Mouse (Mus musculus) midbrain, embryonic 16.5 days (tissue): ENCODE measurements around the gene Trim33. TPM values are rescaled to one million over a fixed set of nuclear protein-coding genes. Genes with fewer than 3 reads are reported as not detected.

Experiments
- ATAC-seq: fragments of 200-750 bp; cut with Nextera tagmentation; 2 replicates; pipeline ENCODE4 v1.8.0; 2017; ENCODE audit warnings: moderate TSS enrichment
- H3K27ac ChIP-seq: fragments of 300-500 bp; sonication (generic); 2 replicates; pipeline ENCODE4 v1.5.1; 2014; ENCODE audit warnings: mild to moderate bottlenecking, low read length, mixed read lengths
- H3K27me3 ChIP-seq: fragments of 300-500 bp; sonication (generic); 2 replicates; pipeline ENCODE4 v1.6.1; 2014; ENCODE audit warnings: low read depth, low read length, mixed read lengths; ENCODE audit not compliant: control insufficient read depth, insufficient read depth
- H3K36me3 ChIP-seq: fragments of 300-500 bp; sonication (generic); 2 replicates; pipeline ENCODE4 v1.6.1; 2014; ENCODE audit warnings: mild to moderate bottlenecking, low read length, moderate library complexity, mixed read lengths; ENCODE audit not compliant: control insufficient read depth, insufficient read depth
- H3K4me1 ChIP-seq: fragments of 300-500 bp; sonication (generic); 2 replicates; pipeline ENCODE4 v1.6.1; 2014; ENCODE audit warnings: mild to moderate bottlenecking, low read length, mixed read lengths; ENCODE audit not compliant: control insufficient read depth, insufficient read depth
- H3K4me2 ChIP-seq: fragments of 300-500 bp; sonication (generic); 2 replicates; pipeline ENCODE4 v1.6.1; 2014; ENCODE audit warnings: mild to moderate bottlenecking, low read length, mixed read lengths
- H3K4me3 ChIP-seq: fragments of 300-500 bp; sonication (generic); 2 replicates; pipeline ENCODE4 v1.5.1; 2014; ENCODE audit warnings: low read depth, mild to moderate bottlenecking, low read length, moderate library complexity, mixed read lengths
- H3K9ac ChIP-seq: fragments of 300-500 bp; sonication (generic); 2 replicates; pipeline ENCODE4 v1.6.1; 2014; ENCODE audit warnings: low read depth, low read length, mixed read lengths
- H3K9me3 ChIP-seq: fragments of 300-500 bp; sonication (generic); replicated peaks from 2 replicates; pipeline ENCODE4 v1.6.1; 2014; ENCODE audit warnings: mild to moderate bottlenecking, low read length, mixed read lengths; ENCODE audit not compliant: control insufficient read depth, poor library complexity, severe bottlenecking
- WGBS: fragments of 180-500 bp; shearing (Covaris S2); extraction: QIAGEN DNeasy Blood & Tissue Kit; methylation state at CpG from one replicate; pipeline ENCODE4 v1.1.7; 2014; 5-methylcytosine and 5-hydroxymethylcytosine counted together
- polyA plus RNA-seq: library from polyadenylated mRNA; unstranded; fragments of >200 nt; fragmentation: Nextera tagmentation; extraction: Ambion mirVana; gene quantifications from 2 replicates; pipeline ENCODE4 v1.2.1, GENCODE M21; 2015

Trim33 gene
- polyA plus RNA-seq, 1 experiment from 2014 or later, result 32.0 TPM

DNA sequence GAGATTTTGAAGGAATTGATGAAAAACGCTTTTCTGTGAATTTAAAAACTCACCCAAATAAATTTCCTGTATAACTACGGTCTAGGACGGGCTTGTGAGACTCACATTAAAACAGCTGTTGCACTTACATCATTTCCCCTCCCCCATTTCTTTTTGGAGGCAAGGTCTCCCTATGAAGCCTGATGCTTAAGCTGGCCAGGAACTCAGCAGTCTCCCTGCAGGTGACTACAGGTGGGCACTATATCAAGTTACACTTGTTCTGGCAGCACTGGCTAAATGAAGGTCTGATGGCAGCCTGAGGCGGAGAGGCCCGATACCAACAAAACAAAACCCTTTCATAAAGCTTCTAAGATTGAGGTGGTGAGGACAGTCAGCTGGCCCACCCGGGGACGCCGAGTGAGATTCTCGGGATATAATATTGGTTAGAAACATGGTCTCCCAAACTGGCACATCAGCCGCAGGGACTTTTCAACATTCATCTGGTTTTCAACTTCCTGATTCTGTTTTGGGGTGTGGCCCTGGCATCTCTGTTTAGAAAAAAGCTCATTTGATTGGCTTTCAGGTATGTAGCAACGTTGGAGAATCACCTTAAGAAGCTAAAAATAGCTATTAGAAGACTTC lies 422 bp upstream of the Trim33 start:
- Histone ChIP-seq H3K36me3 (no peaks in the 10 kb centered on the region; the same call in 1 of the 2 replicates), H3K27ac (peak overlapping the region; percentile 100), H3K9me3 (no peaks in the 10 kb centered on the region), H3K4me3 (peak overlapping the region; percentile 100), H3K4me1 (peaks cover 19% of the 10 kb centered on the region), H3K4me2 (peak overlapping the region; percentile 66), H3K27me3 (no peaks in the 10 kb centered on the region), H3K9ac (peak overlapping the region; percentile 99)
- WGBS, result 15% methylated on average over 11 of the region's 11 CpGs
- peak; percentile 14; the same call in 1 of the 2 replicates for ATAC-seq

DNA sequence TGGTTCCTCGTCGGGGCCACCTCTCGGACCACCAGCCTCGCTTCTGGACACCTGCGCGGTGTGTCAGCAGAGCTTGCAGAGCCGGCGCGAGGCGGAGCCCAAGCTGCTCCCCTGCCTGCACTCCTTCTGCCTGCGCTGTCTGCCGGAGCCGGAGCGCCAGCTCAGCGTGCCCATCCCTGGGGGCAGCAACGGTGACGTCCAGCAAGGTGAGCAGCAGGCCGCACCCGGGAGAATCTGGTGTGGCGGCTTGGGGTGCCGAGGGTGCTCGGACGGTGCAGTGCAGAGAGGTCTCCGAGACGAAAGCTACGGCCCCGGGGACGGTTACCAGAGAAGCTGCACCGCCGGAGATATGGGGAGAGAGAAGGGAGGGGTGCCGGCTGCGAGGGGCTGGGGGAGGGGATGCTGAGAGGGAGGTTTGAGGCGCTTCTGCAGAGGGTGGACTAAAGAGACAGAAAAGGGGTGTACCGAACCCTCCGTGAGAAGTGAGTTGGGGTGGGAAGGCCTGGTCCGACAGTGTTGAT lies 1.2 kb downstream of the Trim33 start:
- Histone ChIP-seq H3K4me2 (peak overlapping the region; percentile 98), H3K27ac (peak overlapping the region; percentile 100), H3K4me1 (peaks cover 19% of the 10 kb centered on the region), H3K9me3 (no peaks in the 10 kb centered on the region), H3K9ac (peak overlapping the region; percentile 99), H3K4me3 (peak overlapping the region; percentile 100), H3K36me3 (no peaks in the 10 kb centered on the region; the same call in 1 of the 2 replicates), H3K27me3 (no peaks in the 10 kb centered on the region)
- peak; percentile 77 for ATAC-seq
- WGBS, result 0% methylated on average over 36 of the region's 36 CpGs

DNA sequence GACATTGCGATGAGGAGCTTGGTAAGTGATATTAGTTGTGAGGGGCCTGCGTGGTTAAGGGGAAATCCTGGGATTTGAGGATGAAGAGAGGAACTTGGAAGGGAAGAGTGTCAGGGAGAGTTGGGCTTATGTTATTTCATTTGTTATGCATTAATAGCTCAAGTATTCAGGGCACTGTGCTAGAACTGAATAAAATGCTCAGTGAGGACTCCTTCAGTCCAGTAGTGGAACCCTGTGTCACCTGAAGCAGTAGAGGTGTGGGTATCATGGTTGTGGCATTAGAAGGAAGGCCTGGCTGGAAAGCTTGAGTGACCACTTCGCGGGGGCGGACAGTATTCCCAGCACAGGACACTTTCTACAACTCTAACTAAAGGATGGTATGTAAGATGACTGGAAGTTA lies 1.8 kb downstream of the Trim33 start:
- peak overlapping the region; percentile 98 for H3K4me2 ChIP-seq
- 31% methylated on average over 5 of the region's 5 CpGs for WGBS
- H3K9me3 ChIP-seq, result no peaks in the 10 kb centered on the region
- H3K36me3 ChIP-seq, result no peaks in the 10 kb centered on the region; the same call in 1 of the 2 replicates
- peak overlapping the region; percentile 100 for H3K27ac ChIP-seq
- peak overlapping the region; percentile 99 for H3K9ac ChIP-seq
- H3K4me1 ChIP-seq, result peaks cover 19% of the 10 kb centered on the region
- peak overlapping the region; percentile 100 for H3K4me3 ChIP-seq
- no peak for ATAC-seq
- H3K27me3 ChIP-seq, result no peaks in the 10 kb centered on the region

DNA sequence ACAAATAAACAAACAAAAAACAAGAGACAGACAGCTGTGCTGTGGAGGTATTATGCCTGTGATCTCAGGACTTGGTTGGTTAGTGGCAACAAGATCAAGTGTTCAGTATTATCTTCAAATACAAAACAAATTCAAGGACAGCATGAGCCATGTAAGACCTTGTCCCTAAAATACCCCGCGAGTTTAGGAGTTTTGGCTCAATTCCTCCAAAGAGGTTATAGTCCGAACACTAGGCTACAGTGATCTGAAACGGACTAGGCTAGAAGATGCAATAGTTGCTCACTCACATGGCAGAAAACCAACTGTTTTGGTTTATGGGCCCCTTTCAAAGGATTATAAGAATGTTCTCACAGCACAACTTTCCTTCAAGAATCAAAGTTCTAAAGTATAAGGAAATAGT lies 9.7 kb downstream of the Trim33 start:
- no peak for ATAC-seq
- Histone ChIP-seq H3K9ac (no peak overlapping the region), H3K4me2 (no peak overlapping the region), H3K36me3 (no peaks in the 10 kb centered on the region), H3K27me3 (no peaks in the 10 kb centered on the region), H3K27ac (no peak overlapping the region), H3K4me3 (no peak overlapping the region), H3K4me1 (no peaks in the 10 kb centered on the region), H3K9me3 (no peaks in the 10 kb centered on the region)
- 84% methylated on average over 4 of the region's 4 CpGs for WGBS

DNA sequence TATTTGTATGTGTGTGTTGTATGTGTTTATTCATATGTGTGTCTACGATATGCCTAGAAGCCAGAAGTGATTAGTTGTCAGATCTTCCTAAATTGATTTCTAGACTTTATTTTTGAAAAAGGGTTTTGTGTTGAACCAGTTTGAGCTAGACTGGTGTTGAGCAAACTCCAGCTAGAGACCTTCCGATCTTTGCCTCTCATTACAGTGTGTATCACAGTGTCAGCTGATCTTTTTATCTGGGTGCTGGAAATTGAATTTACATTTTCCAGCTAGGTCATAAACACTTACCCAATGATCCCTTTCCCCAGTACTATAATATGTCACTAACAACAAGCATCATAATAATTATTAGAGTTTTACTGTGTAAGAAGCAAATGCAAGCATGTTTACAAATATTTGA lies 12.0 kb downstream of the Trim33 start:
- no peak overlapping the region for H3K4me2 ChIP-seq
- no peaks in the 10 kb centered on the region for H3K9me3 ChIP-seq
- WGBS, result 92% methylated on average over 2 of the region's 2 CpGs
- H3K4me1 ChIP-seq, result no peaks in the 10 kb centered on the region
- no peak overlapping the region for H3K27ac ChIP-seq
- no peaks in the 10 kb centered on the region for H3K27me3 ChIP-seq
- no peak overlapping the region for H3K9ac ChIP-seq
- no peak overlapping the region for H3K4me3 ChIP-seq
- ATAC-seq, result no peak
- no peaks in the 10 kb centered on the region for H3K36me3 ChIP-seq

DNA sequence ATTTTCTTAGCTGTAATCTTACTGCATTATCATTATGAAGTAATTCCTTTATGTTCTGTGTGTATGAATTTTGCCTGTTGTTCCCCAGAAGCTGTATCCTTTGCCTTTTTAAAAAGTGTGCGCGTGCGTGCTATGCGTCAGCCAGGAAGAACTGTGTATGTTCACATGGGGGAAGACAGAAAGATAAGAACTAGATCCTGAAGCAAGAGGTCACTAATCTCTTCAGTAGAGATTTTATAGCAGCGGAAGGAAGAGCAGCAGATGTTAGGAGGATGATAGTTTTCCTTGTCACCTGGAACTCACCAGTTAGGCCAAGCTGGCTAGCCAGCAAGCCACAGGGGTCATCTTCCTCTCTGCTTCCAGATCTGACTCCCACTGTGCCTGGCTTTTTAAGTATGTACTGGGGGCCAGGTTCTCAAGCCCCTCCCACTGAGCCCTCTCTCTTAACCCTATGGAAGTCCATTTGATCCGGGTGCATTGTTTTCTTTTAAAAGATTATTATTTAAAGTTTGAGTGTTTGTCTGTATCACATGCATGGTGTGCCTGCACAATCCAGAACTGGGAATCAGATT lies 26.4 kb downstream of the Trim33 start:
- no peak for ATAC-seq

DNA sequence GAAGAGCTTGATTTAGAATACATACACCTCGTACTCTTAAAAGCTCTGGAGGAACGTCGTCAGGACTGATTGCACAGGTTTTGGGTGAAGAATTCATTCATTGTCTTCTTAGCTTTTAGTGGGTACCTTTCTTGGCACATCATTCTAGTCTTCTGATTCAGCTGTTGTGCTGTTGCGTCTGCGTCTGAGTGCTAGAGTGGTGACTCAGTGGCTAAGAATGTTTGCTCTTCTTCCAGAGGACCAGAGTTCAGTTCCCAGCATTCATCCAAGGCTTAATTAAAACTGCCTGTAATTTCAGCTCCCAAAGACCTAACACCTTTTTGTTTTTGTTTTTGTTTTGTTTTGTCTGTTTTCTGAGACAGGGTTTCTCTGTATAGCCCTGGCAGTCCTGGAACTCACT lies 30.2 kb downstream of the Trim33 start:
- no peaks in the 10 kb centered on the region for H3K9me3 ChIP-seq
- H3K27me3 ChIP-seq, result no peaks in the 10 kb centered on the region
- no peak for ATAC-seq
- no peaks in the 10 kb centered on the region for H3K36me3 ChIP-seq
- H3K4me3 ChIP-seq, result no peak overlapping the region
- WGBS, result 81% methylated on average over 5 of the region's 5 CpGs
- no peaks in the 10 kb centered on the region; the same call in 1 of the 2 replicates for H3K4me1 ChIP-seq
- no peak overlapping the region for H3K4me2 ChIP-seq
- H3K27ac ChIP-seq, result no peak overlapping the region
- H3K9ac ChIP-seq, result no peak overlapping the region

More for the DNA sequence above, 26.4 kb downstream of the Trim33 start:
- WGBS, result 73% methylated on average over 6 of the region's 6 CpGs
- H3K27me3 ChIP-seq, result no peaks in the 10 kb centered on the region
- no peaks in the 10 kb centered on the region for H3K36me3 ChIP-seq
- H3K27ac ChIP-seq, result no peak overlapping the region
- H3K4me1 ChIP-seq, result no peaks in the 10 kb centered on the region; the same call in 1 of the 2 replicates
- no peaks in the 10 kb centered on the region for H3K9me3 ChIP-seq
- no peak overlapping the region for H3K4me3 ChIP-seq
- no peak overlapping the region for H3K4me2 ChIP-seq
- no peak overlapping the region for H3K9ac ChIP-seq

DNA sequence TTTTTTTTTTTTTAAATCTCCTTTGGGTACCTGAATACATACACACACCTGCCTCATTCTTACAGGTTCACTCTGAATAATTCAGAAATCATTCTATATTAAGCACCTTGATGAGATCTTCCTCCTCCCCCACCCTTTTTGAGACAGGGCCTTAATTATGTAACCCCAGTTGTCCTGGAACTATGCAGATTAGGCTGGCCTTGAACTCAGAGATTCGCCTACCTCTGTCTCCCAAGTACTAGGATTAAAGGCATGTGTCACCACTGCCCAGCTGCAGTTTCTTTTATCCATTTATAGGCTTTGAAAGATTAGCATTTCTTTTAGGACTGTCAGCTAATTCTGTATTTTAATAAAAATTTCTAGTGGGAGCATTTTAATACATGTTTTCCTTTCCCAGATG lies 30.7 kb downstream of the Trim33 start:
- Histone ChIP-seq H3K9ac (no peak overlapping the region), H3K27me3 (no peaks in the 10 kb centered on the region), H3K9me3 (no peaks in the 10 kb centered on the region), H3K4me3 (no peak overlapping the region), H3K4me2 (no peak overlapping the region), H3K36me3 (no peaks in the 10 kb centered on the region), H3K4me1 (no peaks in the 10 kb centered on the region; the same call in 1 of the 2 replicates), H3K27ac (no peak overlapping the region)
- 25% methylated on average over 1 of the region's 1 CpGs for WGBS
- no peak for ATAC-seq

DNA sequence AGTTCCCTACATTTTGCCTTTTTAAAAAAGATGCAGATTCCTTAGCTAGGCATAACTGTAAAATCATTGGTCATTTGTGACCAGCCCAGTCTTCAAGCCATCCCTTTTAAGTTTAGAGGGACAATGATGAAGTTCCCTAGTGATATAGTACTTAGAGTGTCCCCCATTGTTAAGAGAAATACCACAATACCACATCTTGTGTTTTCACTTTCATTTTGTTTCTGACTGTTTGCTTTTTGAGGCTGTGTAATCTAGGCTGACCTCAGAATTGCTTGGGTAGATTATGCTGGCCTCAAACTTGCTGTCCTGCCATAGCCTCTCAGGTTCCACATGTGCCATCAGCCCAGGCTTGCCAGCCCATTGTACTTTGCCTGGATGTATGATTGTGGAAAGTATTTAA lies 35.2 kb downstream of the Trim33 start:
- H3K4me3 ChIP-seq, result no peak overlapping the region
- H3K9ac ChIP-seq, result no peak overlapping the region
- no peaks in the 10 kb centered on the region for H3K9me3 ChIP-seq
- ATAC-seq, result no peak
- no peaks in the 10 kb centered on the region for H3K4me1 ChIP-seq
- H3K27ac ChIP-seq, result no peak overlapping the region
- H3K4me2 ChIP-seq, result no peak overlapping the region
- H3K27me3 ChIP-seq, result no peaks in the 10 kb centered on the region
- no peaks in the 10 kb centered on the region for H3K36me3 ChIP-seq
